Comparison of ENCODE assay signal across 14 mouse cellular contexts in the genomic region with DNA sequence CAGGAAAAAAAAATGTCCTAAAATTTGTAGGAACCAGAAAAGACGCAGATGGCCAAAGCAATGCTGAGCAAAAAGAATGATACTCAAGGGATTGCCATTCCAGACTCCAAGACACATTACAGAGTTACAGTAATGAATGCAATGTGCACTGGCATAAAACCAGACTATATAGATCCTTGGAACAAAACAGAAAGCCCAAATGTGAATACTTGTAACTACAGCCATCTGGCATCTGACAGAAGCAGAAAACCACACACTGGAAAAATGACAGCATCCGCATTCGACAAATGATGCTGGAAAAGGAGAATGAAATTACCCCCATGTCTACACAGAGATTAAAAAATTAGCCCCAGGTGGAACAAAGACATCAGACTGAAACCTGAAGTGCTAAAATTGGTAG. TPM values are rescaled to one million over a fixed set of nuclear protein-coding genes. Genes with fewer than 3 reads are reported as not detected.
DNase-seq lines count a peak whose midpoint lies in the region; ATAC-seq lines count a peak whose summit lies in the region.
"Had no signal": no experiment of that assay in that cellular context is flagged by ENCODE, and none has a peak within 500 bp of the region (broad histone marks: within the 10 kb centered on the region; RNA-seq: fewer than 3 reads in every experiment).

No protein-coding gene starts in this region.

- H3K9me3 ChIP-seq in hindbrain, embryonic 15.5 days = no peaks in the 10 kb centered on the region
- no peaks in the 10 kb centered on the region for H3K9me3 ChIP-seq in hindbrain, embryonic 16.5 days (ENCODE audit: control insufficient read depth, low read length)
- H3K9me3 ChIP-seq: heart, embryonic 13.5 days had no signal

- no peaks in the 10 kb centered on the region for H3K36me3 ChIP-seq in hindbrain, embryonic 15.5 days
- H3K36me3 ChIP-seq in hindbrain, embryonic 16.5 days (ENCODE audit: control insufficient read depth, insufficient read depth, low read length) = no peaks in the 10 kb centered on the region
- H3K36me3 ChIP-seq: heart, embryonic 13.5 days had no signal

- H3K27me3 ChIP-seq in hindbrain, embryonic 15.5 days = no peaks in the 10 kb centered on the region
- no peaks in the 10 kb centered on the region for H3K27me3 ChIP-seq in hindbrain, embryonic 16.5 days (replicated peaks; ENCODE audit: control insufficient read depth, insufficient read depth, low read length)
- H3K27me3 ChIP-seq: heart, embryonic 13.5 days had no signal

- no peak overlapping the region for H3K4me3 ChIP-seq in hindbrain, embryonic 15.5 days
- no peak overlapping the region for H3K4me3 ChIP-seq in hindbrain, embryonic 16.5 days (ENCODE audit: low read length)
- H3K4me3 ChIP-seq: heart, embryonic 13.5 days had no signal

- no peak overlapping the region for H3K4me2 ChIP-seq in hindbrain, embryonic 15.5 days
- no peak overlapping the region for H3K4me2 ChIP-seq in hindbrain, embryonic 16.5 days (ENCODE audit: low read length)
- H3K4me2 ChIP-seq: heart, embryonic 13.5 days had no signal

- H3K4me1 ChIP-seq in hindbrain, embryonic 15.5 days (replicated peaks) = peaks cover 7% of the 10 kb centered on the region; the same call in 1 of the 2 replicates
- H3K4me1 ChIP-seq in hindbrain, embryonic 16.5 days (ENCODE audit: control insufficient read depth, insufficient read depth, low read depth, low read length) = peaks cover 3% of the 10 kb centered on the region; the same call in 1 of the 2 replicates

- DNase-seq in 3T3-L1 (ENCODE audit: low read depth, low spot score) (peak; percentile 66), MN1 (ENCODE audit: low spot score) (peak; percentile 28)
- DNase-seq in layer of hippocampus, adult 9-11 months = peak; percentile 31
- no peak for DNase-seq in adrenal gland, postnatal 25 days
- DNase-seq: cerebellum, postnatal 10 days; liver; lung, adult 2 months; right cerebral cortex, postnatal 14 days had no signal

- 74% methylated on average over 3 of the region's 3 CpGs for WGBS in hindbrain, embryonic 15.5 days
- 53% methylated on average over 3 of the region's 3 CpGs for WGBS in hindbrain, embryonic 16.5 days

- no peak for ATAC-seq in hindbrain, embryonic 15.5 days (ENCODE audit: low FRiP score, low read depth)
- no peak for ATAC-seq in hindbrain, embryonic 16.5 days
- no peak for ATAC-seq in erythroblast, adult 5-6 weeks (replicated peaks; ENCODE audit: low FRiP score, poor library complexity, severe bottlenecking)

- peak overlapping the region; percentile 51; the same call in 1 of the 2 replicates for H3K27ac ChIP-seq in hindbrain, embryonic 15.5 days (replicated peaks)
- H3K27ac ChIP-seq in hindbrain, embryonic 16.5 days (ENCODE audit: low read depth, low read length) = no peak overlapping the region
- H3K27ac ChIP-seq: heart, embryonic 13.5 days had no signal

- no peak overlapping the region for H3K9ac ChIP-seq in hindbrain, embryonic 15.5 days
- H3K9ac ChIP-seq in hindbrain, embryonic 16.5 days (ENCODE audit: low read depth, low read length) = no peak overlapping the region
- H3K9ac ChIP-seq: heart, embryonic 13.5 days had no signal

RNA-seq across cellular contexts. Expression of gene Usp22, which starts 5.5 kb away (rescaled TPM):
- 367 and 410 TPM in 2 replicates for polyA plus RNA-seq in hindbrain, embryonic 15.5 days (2015; fragmentation: Nextera tagmentation; extraction: Ambion mirVana)
- 341 and 401 TPM in 2 replicates for polyA plus RNA-seq in hindbrain, embryonic 16.5 days (2015; fragmentation: Nextera tagmentation; extraction: Ambion mirVana)
- 68.9 and 103 TPM in 2 replicates for total RNA-seq in adrenal gland, postnatal 25 days (2021)
- 6.5 and 7.7 TPM in 2 replicates for total RNA-seq in erythroblast, adult 5-6 weeks (2015; ENCODE audit: low replicate concordance)
- total RNA-seq in erythroblast, adult 5-6 weeks (2017; ENCODE audit: low replicate concordance) = 14.6 and 18.0 TPM in 2 replicates

RNA-seq across cellular contexts. Expression of gene Aldh3a1, which starts 27.0 kb away (rescaled TPM):
- 0.17 and 0.26 TPM in 2 replicates for polyA plus RNA-seq in hindbrain, embryonic 15.5 days (2015; fragmentation: Nextera tagmentation; extraction: Ambion mirVana)
- 0.40 and 0.41 TPM in 2 replicates for polyA plus RNA-seq in hindbrain, embryonic 16.5 days (2015; fragmentation: Nextera tagmentation; extraction: Ambion mirVana)
- 0.88 and 1.1 TPM in 2 replicates for total RNA-seq in adrenal gland, postnatal 25 days (2021)
- not detected in 2 replicates for total RNA-seq in erythroblast, adult 5-6 weeks (2015; ENCODE audit: low replicate concordance)
- not detected in 2 replicates for total RNA-seq in erythroblast, adult 5-6 weeks (2017; ENCODE audit: low replicate concordance)
- total RNA-seq: hematopoietic stem cell, adult 5-6 weeks had no signal
- polyA plus RNA-seq: kidney, embryonic 16.5 days had no signal

RNA-seq across cellular contexts. Expression of gene Tnfrsf13b, which starts 53.8 kb away (rescaled TPM):
- 1.3 and 1.4 TPM in 2 replicates for polyA plus RNA-seq in hindbrain, embryonic 15.5 days (2015; fragmentation: Nextera tagmentation; extraction: Ambion mirVana)
- 1.4 and 2.0 TPM in 2 replicates for polyA plus RNA-seq in hindbrain, embryonic 16.5 days (2015; fragmentation: Nextera tagmentation; extraction: Ambion mirVana)
- 0.43 TPM in 1 of 2 replicates, not detected in the other for total RNA-seq in adrenal gland, postnatal 25 days (2021)
- total RNA-seq in erythroblast, adult 5-6 weeks (2015; ENCODE audit: low replicate concordance) = 10.2 and 11.7 TPM in 2 replicates
- 6.7 and 18.9 TPM in 2 replicates for total RNA-seq in erythroblast, adult 5-6 weeks (2017; ENCODE audit: low replicate concordance)
